Mouse (Mus musculus) forebrain, embryonic 15.5 days (tissue): Measurements from ENCODE around the gene 4921530L21Rik. TPM values are rescaled to one million over a fixed set of nuclear protein-coding genes. Genes with fewer than 3 reads are reported as not detected.

Experiments
- ATAC-seq: fragments of 200-750 bp; cut with Nextera tagmentation; replicated peaks from 2 replicates; pipeline ENCODE4 v1.8.0; 2017; ENCODE audit warnings: mild to moderate bottlenecking, moderate TSS enrichment, moderate library complexity
- H3K27ac ChIP-seq: fragments of 300-500 bp; sonication (generic); replicated peaks from 2 replicates; pipeline ENCODE4 v1.5.1; 2015; ENCODE audit warnings: mild to moderate bottlenecking, inconsistent platforms
- H3K27me3 ChIP-seq: fragments of 300-500 bp; sonication (generic); 2 replicates; pipeline ENCODE4 v1.6.1; 2015; ENCODE audit warnings: inconsistent platforms
- H3K36me3 ChIP-seq: fragments of 300-500 bp; sonication (generic); 2 replicates; pipeline ENCODE4 v1.6.1; 2015; ENCODE audit warnings: mild to moderate bottlenecking, inconsistent platforms
- H3K4me1 ChIP-seq: fragments of 300-500 bp; sonication (generic); 2 replicates; pipeline ENCODE4 v1.6.1; 2015; ENCODE audit warnings: inconsistent platforms
- H3K4me2 ChIP-seq: fragments of 300-500 bp; sonication (generic); replicated peaks from 2 replicates; pipeline ENCODE4 v1.6.1; 2015; ENCODE audit warnings: mild to moderate bottlenecking, inconsistent platforms
- H3K4me3 ChIP-seq: fragments of 300-500 bp; sonication (generic); 2 replicates; pipeline ENCODE4 v1.5.1; 2015; ENCODE audit warnings: mild to moderate bottlenecking, inconsistent platforms
- H3K9ac ChIP-seq: fragments of 300-500 bp; sonication (generic); replicated peaks from 2 replicates; pipeline ENCODE4 v1.6.1; 2015; ENCODE audit warnings: mild to moderate bottlenecking, inconsistent platforms
- H3K9me3 ChIP-seq: fragments of 300-500 bp; sonication (generic); 2 replicates; pipeline ENCODE4 v1.6.1; 2016; ENCODE audit warnings: inconsistent platforms
- WGBS: fragments of 180-500 bp; shearing (Covaris S2); methylation state at CpG from one replicate; pipeline ENCODE4 v1.1.7; 2015; ENCODE audit warnings: mixed read lengths; 5-methylcytosine and 5-hydroxymethylcytosine counted together
- polyA plus RNA-seq: library from polyadenylated mRNA; unstranded; fragments of >200 nt; fragmentation: Nextera tagmentation; extraction: Ambion mirVana; gene quantifications from 2 replicates; pipeline ENCODE4 v1.2.1, GENCODE M21; 2015

The 4921530L21Rik gene
- polyA plus RNA-seq, 1 experiment from 2014 or later, result not detected

DNA sequence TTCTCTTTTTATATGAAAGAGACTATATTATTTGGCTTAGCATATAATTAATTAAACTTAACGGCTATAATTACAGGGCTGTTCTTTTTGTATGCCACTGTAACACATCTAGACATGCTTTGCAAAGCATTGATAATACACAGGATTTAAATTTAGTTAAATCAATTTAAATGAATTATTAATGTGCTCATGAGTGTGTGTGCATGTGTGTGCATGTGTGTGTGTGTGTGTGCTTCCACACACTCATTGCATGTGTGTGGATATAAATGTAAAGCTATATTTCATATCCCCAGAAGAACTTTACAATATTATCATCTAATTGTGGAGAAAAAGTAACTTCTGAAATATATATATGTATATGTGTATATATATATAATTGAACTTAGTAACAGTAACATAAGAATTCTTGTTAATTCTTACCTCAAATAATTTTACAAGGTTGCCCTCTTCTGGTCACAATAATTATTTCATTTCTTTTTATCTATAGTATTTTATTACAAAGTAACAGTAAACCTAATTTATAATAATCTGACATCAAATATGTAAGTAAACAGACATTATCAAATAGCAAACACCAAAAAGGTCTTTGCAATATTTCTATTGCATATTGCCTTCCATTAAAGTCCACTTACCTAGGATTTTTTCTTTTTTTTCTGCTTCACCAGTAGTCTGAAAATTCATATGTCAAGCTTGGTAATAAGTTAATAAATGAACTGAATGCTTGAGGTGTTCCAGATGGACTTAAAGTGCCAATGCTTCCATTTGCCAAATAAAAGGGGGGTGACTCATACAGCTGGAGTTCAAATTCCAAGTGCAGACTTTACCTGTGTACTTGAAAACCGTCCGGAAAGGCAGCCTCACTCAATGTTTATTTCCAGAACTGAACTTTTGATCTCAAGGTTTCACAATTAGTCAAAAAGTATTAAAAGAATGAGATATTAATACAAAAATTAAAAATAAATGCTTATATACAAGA is 47.0 kb downstream of the 4921530L21Rik start:
- no peak for ATAC-seq
- WGBS, result 80% methylated on average over 3 of the region's 3 CpGs

More for the DNA sequence above, 47.0 kb downstream of the 4921530L21Rik start:
- Histone ChIP-seq H3K36me3 (no peaks in the 10 kb centered on the region), H3K4me3 (no peak overlapping the region), H3K4me2 (no peak overlapping the region), H3K4me1 (no peaks in the 10 kb centered on the region), H3K27ac (no peak overlapping the region), H3K9ac (no peak overlapping the region), H3K27me3 (no peaks in the 10 kb centered on the region), H3K9me3 (no peaks in the 10 kb centered on the region)
